Mouse (Mus musculus) urinary bladder, postnatal 36 days (tissue): Measurements from ENCODE around the gene Cst12.
"Not testable (repeated sequence)": the region's sequence is repeated elsewhere in the genome, so short reads cannot be mapped to it uniquely, and the experiment has no call there.

Experiments
- DNase-seq, 2 experiments: peaks; one replicate each; pipeline ENCODE4 v3.0.0; 2022; ENCODE audit warnings: low spot score in 2 of 2, mixed read lengths in 1 of 2

Cst12 gene

GRCm38 (mm10) chr2:148789142-148789541 lies at the start of gene Cst12:
Gene Cst12 (plus strand): TSS chr2:148789361.
- no peak for DNase-seq

- no peak for DNase-seq
Observed at GRCm38 (mm10) chr2:148743001-148743400, 46.2 kb upstream of the Cst12 start.

DNA sequence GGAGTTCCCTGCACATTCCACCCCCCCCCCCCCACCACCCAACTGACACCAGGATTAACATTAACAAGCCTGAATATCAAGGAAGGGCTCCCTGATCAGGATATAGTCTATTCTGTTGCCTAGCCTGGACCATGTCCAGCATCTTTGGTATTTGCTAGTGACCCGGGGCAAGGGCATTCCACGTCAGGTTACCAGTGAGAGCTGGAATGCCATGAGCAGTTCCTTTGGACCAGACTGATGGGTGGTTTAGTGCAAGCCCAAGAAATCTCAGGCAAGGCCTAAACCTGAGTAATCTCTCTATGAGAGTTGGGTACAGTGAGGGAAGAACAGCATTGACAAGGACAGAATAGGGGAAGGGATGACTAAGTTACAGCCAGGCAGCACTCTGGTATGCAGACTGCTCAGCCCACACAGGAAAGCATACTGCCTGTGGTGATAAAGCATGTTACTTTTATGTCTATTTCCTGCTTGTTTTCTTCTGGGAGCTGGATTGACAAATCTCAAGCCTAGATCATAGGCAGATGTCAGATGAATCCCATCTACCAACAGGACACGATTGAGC lies 45.2 kb upstream of the Cst12 start:
- DNase-seq = no peak

- no peak for DNase-seq
Observed at GRCm38 (mm10) chr2:148750058-148750457, 39.1 kb upstream of the Cst12 start, which contains the start of gene Cstl1. Gene Cstl1 (plus strand): TSS chr2:148750358.

GRCm38 (mm10) chr2:148751893-148752813 lies 37.0 kb upstream of the Cst12 start:
- peak; percentile 55 to 56 for DNase-seq

DNA sequence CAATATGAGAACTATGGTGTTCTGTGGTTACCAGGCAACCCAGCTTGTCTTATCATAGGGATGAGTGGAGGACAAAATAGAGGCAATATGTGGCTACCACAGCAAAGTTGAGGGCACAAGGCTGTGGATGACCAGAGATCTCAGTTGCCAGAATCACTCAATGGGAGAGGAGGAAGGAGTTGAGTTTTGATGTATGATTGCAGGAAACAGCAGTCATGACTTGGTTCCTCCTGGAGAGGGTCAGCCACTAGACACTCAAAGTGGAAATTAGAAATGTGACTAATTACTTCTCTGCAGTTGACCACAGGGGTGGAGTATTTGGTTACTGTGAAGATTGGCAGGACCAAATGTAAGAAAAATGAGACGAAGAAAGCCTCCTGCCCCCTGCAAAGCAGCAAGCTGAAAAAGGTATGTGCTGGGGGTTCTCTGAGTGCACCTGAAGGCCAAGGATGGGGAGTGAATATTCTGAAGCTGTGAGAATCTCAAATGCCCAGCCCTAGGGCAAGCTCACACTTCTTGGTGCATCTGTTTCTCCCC lies 34.8 kb upstream of the Cst12 start:
- DNase-seq = no peak

GRCm38 (mm10) chr2:148763648-148764388 lies 25.3 kb upstream of the Cst12 start:
- DNase-seq = no peak

- not testable (repeated sequence) for DNase-seq
Observed at GRCm38 (mm10) chr2:148771397-148771796, 17.8 kb upstream of the Cst12 start, which contains the start of gene Cst11. Gene Cst11 (minus strand): TSS chr2:148771497.

- no peak for DNase-seq
Observed at GRCm38 (mm10) chr2:148781709-148782108, 7.5 kb upstream of the Cst12 start, which contains the start of gene 8030411F24Rik. Gene 8030411F24Rik (plus strand): TSS chr2:148782009.

DNA sequence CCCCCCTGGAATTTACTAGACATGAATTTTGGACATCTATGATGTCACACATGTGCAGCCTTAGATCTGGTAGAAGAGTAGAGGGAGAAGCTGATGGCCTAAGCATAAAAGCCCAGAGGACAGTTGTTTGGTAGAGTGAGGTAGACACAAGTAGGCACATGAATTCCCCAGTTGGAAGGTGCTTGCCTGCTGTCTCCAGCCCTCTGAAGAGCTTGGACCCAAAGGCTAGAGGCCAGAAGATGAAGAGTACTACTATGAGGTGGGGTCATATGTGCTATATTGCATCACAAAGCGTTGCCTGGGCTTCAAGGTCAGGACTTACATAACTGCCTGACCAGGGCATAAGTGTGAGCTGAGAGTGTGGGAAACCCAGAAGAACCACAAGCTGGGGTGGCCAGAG lies 9.3 kb downstream of the Cst12 start, which contains the start of gene Cst8:
Cst8 (plus strand) TSS at position 301 of the 400 bp plus-strand sequence.
- DNase-seq = no peak

GRCm38 (mm10) chr2:148801491-148801921 lies 12.3 kb downstream of the Cst12 start:
- no peak for DNase-seq

- no peak for DNase-seq
Observed at GRCm38 (mm10) chr2:148806696-148807095, 17.5 kb downstream of the Cst12 start.

- DNase-seq = no peak
Observed at GRCm38 (mm10) chr2:148819909-148820308, 30.7 kb downstream of the Cst12 start, which contains the start of gene Cst13. Gene Cst13 (plus strand): TSS chr2:148820081.

GRCm38 (mm10) chr2:148825986-148826385 lies 36.8 kb downstream of the Cst12 start:
- DNase-seq = no peak

DNA sequence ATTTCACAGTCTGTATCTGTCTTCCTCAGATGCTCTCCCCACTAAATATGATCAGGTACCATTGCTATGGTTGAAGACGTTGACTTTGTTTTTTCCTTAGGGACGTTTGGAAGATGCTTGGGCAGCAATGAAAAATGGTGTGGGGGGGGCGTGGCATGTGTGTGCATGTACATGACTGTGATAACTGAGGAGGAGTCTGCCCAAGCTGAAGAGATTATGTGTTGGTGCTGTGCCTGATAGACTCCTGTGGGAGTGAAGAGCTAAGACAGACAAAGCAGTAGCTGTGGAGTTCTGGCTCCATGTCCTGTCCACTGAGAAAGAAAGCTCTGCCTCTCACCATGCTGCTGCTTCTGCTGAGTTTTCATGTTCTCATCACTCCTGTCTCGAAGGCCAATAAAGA lies 45.8 kb downstream of the Cst12 start, which contains the start of gene Cst9:
Cst9 (plus strand) TSS at position 236 of the 400 bp plus-strand sequence.
- no peak for DNase-seq

- no peak for DNase-seq
Observed at GRCm38 (mm10) chr2:148838075-148838777, 49.1 kb downstream of the Cst12 start.

- DNase-seq = no peak
Observed at GRCm38 (mm10) chr2:148839224-148839623, 50.1 kb downstream of the Cst12 start.
